Mouse (Mus musculus) cerebellum, adult 11-12 months (tissue): Measurements from ENCODE around the gene Smu1.
A peak's percentile ranks its signal among the peaks of the same experiment; 100 is the strongest.

Experiments
- DNase-seq: peaks from one replicate; pipeline ENCODE4 v3.0.0; 2022

The Smu1 gene

DNA sequence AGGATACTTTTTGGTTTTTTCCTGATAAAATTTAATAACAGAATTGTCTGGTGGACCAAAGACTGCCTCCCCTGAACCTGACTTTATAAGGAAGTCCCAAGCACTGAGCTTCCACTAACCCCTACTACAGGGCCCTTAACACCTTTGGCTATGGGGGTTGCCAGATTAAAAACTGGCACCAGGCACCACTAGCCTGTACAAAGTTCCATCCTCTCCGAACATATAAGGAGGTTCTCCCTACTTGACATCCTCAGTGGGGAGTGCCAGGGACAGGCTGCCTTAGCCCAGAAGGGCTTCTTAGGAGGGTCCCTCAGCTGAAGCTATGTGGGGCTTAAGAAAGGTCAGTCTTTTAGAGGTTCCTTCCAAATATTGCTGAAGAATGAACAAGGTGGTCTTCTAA is 22.4 kb downstream of the Smu1 start:
- DNase-seq: no peak

- no peak for DNase-seq
These were observed 26.5 kb downstream of the Smu1 start for GRCm38 (mm10) chr4:40731262-40731661.

DNA sequence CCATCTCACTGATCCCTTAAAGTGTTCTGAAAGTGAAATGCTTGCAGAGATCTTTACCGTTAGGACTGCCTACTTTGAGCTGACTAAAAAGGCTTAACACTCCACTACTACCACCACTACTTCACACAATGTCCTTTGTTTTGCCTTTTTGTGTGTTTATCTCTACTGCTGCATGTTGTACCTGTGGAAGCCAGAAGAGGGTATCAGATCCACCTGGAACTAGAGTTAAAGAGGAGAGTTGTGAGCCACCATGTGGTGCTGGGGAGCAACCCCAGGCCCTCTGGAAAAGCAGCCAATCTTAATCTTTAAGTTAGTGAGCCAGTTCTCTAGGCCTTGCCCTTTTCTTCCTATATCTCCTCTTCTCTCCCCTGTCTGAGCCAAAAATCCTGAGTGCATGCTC is 30.5 kb downstream of the Smu1 start:
- no peak for DNase-seq

GRCm38 (mm10) chr4:40725554-40725953 is 32.2 kb downstream of the Smu1 start:
- no peak for DNase-seq

DNA sequence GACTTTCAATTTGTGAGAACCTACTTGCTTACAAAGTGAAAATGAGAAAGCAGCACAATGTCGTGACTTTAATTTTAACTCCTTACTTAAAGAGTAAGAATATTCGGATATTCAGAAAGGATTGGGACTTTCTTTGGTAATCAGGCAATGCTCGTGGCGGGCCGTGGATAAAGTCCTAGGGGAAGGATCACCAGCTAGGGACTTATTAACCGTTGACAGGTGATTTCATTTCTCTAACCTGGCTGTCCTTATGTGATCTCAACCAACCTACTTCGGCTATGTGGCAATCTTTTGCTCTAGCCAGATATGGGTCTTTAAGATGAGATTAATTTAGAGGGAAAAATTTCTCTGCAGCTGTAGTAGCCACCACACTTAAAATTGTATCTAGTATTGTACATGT is 32.6 kb downstream of the Smu1 start:
- no peak for DNase-seq

DNA sequence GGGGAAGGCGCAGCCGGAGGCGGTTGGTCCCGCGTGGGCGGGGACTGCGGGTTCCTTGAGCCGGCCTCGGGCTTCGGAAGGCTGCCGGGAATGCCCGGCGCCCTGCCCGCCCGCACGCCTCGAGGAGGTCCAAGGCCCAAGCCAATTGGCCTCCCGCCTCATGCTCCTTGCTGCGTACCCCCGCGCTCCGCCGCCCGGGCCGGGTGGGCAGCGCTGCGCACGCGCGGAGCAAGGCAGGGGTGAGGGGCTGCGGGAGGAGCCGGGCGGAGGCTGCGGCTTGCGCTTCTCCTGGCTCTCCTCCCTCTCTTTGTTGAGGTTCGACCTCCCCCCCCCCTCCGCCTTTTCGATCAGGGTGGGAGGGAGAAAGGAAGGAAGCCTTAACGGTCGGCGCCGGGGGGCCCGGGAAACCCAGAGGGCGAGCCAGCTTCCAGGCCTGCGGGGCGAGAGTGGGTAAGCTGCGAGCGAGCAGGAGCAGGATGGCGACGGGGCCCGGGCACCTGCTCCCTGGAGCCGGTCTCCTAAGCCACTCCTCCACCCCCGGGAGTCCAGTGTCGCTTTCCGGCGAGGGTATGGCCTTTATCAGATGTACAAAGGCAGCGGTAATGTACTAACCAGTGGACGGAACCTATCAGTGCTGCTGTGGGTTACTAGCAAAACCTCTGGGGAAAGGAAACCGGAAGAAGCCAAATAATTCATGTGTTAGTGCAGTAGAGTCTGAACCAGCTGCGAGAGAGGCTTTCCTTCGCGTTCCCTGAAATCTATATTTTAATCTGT is 34.8 kb downstream of the Smu1 start:
- DNase-seq: no peak

DNA sequence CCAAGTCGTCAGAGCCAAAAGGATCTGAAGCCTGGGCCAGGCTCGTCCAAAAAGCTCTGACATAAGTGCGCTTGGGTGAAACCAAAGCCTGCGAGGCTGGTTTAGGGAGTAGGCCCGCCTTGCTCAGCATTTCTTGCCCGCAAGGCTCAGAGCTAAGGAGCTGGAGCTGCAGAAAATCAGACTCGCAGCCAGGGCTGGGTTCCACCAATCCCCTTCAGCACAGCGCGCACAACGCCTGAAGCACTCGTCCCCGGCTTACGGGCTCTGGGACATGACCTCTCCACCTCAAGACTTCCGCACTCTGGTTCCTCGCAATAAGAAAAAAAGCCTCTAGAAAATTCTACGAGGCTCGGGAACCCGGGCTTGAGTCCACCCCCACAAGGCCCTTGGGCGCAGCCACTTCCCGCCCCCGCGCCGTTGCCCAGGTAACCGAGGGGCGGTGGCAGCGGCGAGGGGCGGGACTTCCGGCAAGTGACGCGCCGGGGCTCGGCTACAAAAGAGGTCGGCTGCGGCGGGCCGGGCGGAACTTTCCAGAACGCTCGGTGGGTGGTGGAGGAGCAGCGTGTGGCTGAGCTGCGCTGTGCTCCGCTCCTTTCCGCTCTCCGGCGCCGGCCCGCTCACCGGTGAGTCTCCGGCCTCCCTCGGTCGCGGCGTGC is 35.6 kb downstream of the Smu1 start, which contains the start of gene Dnaja1:
Gene Dnaja1 (plus strand): TSS at position 140 of the 656 bp plus-strand sequence.
- peak; percentile 96 for DNase-seq

DNA sequence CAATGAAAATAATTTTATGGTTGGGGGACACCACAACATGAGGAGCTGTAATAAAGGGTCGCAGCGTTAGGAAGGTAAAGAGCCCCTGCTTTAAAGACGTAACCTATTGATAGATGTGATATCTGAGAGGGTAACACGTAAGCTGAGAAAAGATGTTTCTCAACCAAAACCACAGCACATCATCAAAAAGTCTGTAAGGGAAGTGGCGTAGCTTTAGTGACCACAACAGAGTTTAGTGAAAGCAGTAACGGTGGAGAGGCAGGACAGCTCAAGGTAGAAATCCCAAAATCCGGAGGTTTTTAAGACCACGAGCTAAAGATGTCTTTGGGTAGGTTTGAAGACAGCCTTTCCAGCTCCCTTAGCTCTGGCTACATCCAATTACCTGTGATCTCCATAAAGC is 36.8 kb downstream of the Smu1 start:
- DNase-seq: no peak

GRCm38 (mm10) chr4:40717141-40717540 is 40.6 kb downstream of the Smu1 start:
- DNase-seq: no peak

DNA sequence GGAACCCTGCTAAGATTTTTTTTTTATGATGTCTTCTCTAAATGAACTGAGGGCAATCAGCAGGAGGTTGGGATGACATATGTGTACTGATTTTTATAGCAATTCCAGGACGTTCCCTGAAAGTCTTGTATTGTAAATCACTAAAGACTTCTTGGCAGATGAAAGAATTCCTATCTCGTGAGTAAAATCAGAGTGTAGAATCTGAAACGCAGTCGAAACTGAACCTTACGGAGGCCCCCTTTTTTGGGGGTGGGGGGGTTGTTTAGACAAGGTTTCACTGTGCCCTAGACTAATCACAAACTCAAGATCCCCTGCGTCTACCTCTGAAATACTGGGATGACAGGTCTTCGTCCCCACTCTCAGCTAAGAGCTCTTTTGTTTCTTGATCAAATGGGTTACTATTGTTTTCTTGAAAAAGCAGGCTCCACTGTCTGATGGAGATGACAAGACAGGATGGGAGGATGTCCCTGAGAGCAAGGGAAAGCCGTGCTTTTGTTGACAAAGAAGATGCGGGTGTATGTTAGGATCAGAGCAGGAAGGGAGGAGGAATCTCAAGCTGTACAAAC is 53.9 kb downstream of the Smu1 start:
- peak; percentile 30 for DNase-seq

DNA sequence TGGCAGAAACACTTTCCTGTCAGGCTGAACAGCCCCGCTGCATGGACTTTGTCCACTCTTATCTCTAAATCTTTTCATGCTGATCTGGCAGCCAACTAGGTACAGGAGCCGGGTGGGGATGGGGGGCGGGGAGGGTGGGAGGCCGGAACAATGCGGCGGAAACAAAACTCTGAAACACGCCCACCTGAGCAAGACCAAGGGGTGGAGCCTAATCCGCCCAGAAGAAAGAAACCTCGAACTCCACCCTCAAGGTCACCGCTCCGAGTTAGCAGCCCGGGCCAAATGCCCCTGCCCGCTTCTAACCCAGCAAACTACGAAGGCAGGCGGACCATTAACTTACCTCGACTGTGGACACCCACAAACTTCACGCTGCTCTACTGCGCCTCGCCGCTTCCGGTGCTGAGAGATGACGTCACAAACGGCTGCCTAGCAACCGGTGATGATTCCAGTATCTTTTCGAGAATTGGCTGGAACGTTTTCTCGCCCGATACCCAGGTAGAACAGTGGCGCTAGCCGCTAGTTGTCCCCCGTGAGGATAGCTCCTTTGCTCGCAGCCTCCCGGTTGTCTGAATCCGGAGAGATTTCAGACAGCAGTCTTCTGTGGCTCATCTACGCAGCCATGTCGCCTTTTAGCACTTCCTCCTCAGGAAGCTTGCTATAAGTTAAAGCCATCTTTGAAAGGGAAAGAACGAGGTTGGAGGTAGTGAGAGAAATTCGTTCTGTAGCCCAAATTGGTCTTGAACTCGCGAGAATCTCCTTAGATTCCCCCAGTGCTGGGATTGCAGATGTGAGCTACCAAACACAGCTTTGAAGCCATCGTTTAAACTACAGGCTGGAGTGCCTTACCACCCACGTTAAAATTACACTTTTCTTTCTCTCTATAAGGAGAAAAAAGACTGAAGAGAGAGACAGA is 54.7 kb downstream of the Smu1 start, which contains the start of gene Aptx:
Gene Aptx (minus strand): TSS at position 398 of the 913 bp plus-strand sequence.
- DNase-seq: peak; percentile 95

DNA sequence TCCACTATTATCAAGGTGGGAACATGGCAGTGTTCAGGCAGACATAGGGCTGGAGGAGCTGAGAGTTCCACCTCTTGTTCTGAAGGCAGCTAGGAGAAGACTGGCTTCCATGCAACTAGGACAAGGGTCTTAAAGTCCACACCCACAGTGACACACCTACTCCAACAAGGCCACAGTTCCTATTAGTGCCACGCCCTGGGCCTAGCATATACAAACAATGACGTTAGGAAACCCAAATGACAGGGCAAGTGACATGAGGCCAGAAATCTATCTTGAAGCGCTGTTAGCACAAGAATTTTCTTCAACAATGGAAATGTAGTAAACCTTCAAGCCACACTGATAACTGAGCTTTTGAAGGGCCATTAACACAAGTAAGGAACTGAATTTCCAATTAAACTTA is 55.9 kb downstream of the Smu1 start:
- DNase-seq: no peak

- DNase-seq: no peak
These were observed 57.5 kb downstream of the Smu1 start for GRCm38 (mm10) chr4:40700216-40700615.

- DNase-seq: no peak
These were observed 60.7 kb downstream of the Smu1 start for GRCm38 (mm10) chr4:40697059-40697458.

DNA sequence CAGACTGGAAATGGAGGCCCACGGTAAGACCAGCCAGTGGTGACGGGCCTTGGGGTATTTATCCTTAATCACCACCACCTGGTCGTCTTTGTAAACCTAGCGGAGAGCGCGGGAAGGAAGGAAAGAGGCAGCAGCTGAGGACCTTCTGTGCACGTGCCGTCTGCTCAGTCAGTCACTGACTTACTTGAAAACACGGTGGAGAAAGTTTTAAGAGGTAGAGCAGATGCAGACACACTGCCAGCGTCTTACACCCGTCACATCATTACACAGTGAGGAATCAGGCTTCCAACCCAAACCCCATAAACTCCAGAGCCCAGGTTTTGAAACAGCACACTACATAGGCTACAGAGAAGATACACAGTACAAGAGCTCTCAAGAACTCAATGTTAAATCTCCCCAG is 66.6 kb downstream of the Smu1 start:
- no peak for DNase-seq
